Mouse (Mus musculus): ENCODE measurements around the gene Bdkrb1.
A peak's percentile ranks its signal among the peaks of the same experiment; 100 is the strongest.

The Bdkrb1 gene

DNA sequence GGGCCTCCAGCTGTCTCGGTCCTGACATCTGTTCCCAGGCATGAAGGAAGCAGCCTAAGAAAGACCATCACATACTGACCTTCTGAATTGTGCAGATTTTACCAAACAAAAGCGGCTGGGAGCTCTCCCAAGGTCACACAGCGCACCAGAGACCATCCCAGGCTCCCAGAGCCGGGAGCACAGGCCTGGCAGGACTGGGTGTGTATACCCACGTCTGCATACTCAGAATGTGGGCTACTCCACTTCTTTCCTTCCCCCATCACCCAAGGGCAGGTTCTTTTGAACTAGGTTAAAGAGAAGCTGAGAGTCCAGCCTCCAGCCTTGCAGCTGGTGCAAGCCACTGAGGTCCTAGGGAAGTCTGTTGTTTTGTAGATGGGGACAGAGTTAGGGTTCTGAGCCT, 3.8 kb upstream of the Bdkrb1 start:
- peak; percentile 18 for DNase-seq (ENCODE audit: low spot score)

DNA sequence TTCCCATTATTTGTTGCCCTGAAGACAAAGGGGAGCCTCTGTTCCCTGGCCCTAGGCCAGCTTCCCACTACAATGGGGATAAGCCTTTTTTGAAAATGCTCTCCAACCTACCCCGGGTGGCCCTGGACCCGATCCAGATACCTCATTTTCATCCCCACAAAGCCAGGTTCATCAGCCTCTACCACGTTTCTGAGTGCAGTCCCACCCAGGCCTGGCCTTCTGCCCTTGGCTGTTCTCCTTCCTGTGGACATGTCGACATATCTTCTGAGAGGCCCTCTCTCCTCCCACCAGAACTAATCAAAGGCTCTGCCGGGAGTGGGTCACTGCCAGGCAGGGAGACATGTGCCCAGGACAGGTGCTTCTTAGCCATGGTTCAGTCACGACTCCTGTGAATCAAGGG, 1.3 kb upstream of the Bdkrb1 start:
- no peak for DNase-seq (ENCODE audit: low spot score)

DNA sequence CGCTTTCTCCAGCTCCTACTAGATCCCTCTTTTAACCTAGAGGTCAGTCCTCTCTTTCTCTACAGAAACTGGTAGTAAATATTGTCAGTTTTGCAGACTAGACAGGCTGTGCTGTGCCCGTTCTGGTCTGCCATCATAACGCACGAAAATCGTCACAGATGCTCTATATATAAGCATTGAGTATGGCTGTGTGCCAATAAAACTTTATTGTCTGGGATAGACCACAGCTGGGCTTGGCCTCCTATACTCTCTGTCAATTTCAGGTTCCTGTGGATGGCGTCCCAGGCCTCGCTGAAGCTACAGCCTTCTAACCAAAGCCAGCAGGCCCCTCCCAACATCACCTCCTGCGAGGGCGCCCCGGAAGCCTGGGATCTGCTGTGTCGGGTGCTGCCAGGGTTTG, 1.0 kb downstream of the Bdkrb1 start:
- no peak for DNase-seq (ENCODE audit: low spot score)

DNA sequence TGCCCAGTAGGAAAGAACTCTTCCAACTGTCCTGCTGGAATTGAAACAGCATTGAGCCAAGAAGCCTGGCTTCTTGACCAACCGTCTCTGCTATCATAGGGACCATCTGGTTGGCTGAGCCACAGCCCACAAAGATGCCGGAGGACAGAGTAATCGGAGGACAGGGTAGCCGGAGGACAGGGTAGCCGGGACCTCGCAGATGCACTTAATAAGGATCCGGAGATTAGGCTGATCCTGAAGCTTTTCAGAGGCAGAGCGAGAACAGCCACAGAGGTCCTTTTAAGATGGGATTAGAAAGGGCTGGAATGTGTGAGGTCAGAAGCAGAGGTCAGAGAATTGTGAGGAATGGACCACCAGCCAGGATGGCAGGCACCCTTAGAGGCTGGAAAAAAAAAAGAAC, 2.3 kb downstream of the Bdkrb1 start:
- peak; percentile 65 for DNase-seq (ENCODE audit: low spot score)

DNA sequence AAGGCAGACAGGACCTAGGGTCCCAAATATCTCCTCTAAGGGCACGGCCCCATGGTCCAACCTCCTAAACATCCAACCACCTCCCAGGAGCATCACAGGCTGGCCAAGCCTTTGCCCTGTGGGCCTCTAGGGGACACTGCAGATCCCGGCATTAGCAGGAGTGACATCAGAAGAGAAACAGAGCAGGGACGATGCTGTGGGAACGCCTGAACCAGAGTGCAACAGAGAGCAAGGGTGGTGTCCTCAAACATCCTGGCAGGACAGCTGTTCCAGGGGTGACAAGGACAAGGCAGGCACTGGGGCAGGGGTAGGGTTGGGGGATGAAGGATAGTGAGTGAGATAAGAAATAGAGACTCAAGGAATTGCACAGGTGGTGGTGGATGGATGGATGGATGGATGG, 4.0 kb downstream of the Bdkrb1 start:
- DNase-seq (ENCODE audit: low spot score), result no peak

DNA sequence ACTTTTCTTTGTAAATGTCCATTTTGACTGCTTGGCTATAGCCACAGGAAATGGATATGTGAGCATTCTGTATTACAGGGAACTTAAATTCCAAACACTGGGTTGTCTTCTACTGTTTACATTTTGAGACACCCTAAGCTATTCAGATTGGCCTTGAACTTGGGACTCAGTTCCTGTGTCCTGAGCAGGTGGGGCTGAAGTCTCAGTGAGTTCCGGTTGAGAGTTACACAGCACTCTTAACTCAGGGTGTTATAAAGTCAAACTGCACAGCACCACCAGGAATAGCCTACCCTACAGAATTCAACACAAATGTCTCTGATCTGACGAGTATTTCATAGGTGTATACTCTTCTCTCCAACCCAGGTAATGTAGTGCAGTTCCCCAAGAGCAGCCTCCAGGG, 8.2 kb downstream of the Bdkrb1 start:
- DNase-seq (ENCODE audit: low spot score), result no peak

DNA sequence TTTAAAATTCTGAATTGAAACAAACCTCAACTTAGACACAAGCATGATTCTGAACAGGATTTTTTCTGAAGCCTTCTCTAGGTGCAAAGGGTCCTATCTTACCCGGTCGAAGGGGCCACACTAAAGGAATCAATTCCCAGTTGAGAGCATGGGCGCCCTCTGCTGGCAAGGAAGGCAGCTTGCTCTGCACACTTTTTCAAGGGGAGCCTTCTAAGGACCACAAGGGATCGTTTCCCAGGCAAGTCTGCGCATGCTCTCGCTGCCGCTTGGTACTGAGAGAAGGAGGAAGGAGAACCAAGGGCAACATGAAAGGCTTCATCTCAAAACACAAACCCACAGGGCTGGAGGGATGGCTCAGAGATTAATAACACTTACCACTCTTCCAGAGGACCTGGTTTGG, 8.9 kb downstream of the Bdkrb1 start:
- DNase-seq (ENCODE audit: low spot score), result peak; percentile 90

DNA sequence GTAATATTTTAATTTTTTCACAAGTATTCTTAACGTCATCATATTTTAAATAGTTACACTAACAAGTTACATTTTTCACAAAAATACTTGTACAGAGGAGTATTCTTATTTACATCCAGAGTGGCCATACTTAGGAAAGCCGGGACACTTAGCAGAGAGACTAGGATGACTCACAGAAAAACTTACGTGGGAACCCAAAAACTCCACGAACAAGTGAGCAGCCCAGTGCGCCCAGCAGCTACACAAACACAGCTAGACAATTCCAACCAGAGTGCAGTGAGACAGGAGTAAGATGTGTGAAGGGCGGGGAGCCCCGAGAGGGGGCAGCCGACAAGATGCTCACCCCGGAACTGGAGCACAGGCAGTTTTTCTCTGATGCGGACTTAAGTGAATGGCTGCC, 10.7 kb downstream of the Bdkrb1 start:
- DNase-seq (ENCODE audit: low spot score), result no peak

DNA sequence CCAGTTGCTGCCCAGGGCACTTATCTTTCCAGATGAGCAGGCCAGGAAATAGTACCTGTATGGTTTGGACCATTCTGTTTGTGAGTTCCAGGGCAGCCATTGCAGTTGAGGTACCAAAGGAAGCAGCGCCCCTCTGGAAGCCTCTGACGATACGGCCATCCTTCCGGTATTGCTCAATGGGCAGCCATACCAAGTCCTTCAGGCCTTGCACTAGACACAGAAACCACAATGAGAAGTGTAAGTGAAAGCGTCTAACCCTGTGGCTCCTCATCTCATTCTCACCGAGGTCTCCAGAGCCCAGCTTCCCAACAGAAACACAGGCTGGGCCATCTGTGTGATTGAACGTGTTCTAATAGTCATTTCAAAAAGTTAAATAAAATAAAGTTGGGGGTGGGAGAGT, 19.2 kb downstream of the Bdkrb1 start:
- no peak for DNase-seq (ENCODE audit: low spot score)

DNA sequence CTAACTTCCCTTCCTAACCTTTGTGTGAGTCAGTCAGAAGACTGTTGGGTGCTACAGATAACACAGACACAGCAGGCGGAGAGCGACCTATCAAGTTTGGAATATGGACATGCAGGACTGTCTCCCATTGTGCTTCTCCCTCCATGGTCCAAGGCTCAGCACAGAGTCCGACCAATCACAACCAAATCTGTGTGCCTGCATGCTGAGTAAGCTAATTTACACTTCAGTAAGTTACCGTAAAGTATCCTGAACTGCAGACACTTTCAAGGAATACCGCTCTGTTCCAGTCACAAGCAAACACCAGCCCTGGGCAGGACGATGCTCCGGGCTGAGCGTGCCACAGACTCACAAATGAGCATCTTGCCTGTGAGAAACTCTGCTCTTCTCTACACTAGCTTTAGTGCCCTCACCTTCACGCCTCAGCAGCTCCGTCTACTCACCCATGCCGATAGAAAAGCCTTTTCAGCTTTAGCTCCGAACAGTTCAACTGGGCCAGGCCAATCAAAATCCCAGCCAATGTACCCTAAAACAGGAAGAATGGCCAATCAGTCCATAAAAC, 20.2 kb downstream of the Bdkrb1 start:
- DNase-seq (ENCODE audit: low spot score), result no peak

DNA sequence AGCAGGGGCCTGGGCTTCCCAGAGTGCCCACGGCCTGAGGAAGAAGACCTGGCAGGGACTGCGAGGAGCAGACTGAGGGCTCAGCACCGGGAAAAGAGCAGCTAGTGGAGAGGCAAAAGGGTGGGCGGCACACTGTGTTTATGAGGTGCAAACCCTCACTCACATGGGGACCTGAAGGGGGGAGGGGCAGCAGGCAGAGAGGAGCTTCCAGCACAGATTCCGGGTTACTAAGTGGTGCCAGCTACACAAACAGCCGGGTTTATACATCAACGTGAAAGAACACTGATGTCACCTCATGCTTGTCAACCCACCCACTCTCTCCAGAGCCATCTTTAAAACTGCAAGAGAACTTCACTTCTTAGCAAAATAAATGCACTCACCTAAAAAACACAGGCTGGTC, 22.9 kb downstream of the Bdkrb1 start:
- peak; percentile 5 for DNase-seq (ENCODE audit: low spot score)

DNA sequence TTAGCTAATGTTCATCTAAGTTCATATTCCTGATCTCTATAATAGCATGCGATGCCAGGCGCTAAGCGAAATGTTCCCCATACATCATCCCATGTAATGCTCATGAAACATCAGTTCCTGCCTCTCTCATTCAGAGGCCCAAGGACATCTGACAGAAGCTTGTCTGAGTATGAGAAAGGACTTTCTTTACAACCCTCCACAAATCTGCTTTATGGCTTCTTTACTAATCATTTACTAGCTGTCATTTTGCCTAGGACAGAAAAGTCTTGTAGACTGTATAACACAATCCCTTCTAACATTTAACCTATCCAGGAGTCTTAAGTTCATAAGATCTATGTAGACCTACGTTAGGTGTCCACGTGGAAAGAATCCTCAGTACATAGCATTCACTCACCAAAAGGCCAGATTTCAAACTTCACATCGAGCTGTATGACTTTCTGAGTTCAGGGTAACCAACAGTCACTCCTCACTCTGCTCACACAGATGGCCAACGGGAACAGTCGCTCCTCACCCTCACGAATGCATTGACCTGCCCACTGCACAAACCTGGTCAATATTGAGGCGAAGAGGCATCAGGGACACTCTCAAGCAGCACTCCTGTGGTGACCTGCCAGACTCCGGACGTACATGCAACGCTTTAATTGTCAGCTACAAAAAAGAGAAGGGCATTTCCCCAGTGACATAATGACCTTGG, 31.6 kb downstream of the Bdkrb1 start:
- no peak for DNase-seq (ENCODE audit: low spot score)

DNA sequence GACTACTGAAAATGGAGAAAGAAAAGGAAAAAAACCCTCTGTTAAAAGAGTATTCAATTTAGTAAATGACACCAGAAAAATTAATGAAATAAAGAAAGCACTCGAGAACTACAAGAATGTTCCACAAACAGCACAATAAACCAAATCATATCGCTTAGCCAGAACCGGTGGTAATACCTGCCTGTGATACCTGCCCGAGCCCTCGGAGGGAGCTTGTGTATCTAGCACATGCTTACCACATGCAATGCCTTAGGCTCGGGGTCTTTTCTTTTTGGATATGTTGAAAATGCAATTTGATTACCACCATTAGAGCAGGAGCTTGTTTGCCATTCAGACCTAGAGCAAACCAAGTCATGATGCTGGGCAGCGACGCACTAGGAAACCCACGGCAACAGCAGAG, 33.7 kb downstream of the Bdkrb1 start:
- DNase-seq (ENCODE audit: low spot score), result no peak

DNA sequence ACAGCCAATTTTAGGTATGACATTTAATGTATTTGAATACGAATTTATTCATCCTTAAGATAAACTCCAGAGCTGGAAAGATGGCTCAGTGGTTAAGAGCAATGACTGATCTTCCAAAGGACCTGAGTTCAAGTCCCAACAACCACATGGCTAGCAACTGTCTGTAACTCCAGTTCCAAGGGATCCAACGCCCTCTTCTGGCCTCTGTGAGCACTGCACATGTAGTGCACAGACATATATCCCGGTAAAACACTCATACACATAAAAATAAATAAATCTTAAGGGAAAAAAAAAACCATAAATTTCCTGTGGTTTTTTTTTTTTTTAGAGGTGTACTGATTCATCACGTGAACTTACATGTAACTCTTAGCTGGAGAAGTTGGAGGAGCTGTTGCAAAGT, 34.7 kb downstream of the Bdkrb1 start:
- peak; percentile 13 for DNase-seq (ENCODE audit: low spot score)

DNA sequence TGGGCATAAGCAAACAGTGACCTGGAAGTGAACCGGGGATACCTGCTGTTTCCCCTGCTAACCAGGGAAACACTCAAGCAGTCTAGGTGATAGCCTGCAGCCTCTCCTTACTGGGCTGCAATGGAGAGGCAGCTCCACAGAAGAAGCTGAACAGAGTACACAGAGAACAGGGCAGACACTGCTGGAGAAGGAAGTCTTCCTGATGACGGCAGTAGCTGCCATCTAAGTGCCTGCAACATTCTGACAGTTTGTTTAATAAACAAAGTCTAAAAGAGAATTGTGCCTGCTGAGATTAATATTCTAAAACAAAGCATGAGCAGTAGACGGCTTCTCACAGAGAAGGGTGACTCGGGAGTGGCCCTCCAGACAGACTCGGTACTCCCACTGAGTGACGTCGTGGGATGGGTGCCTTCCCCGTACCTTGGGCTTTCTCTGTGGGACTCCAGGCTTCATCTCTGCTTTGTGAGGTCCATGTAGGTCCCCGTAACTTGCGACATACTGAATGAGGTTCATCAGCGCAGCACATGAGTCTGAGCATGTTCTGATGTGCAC, 40.0 kb downstream of the Bdkrb1 start:
- no peak for DNase-seq (ENCODE audit: low spot score)
